Mouse (Mus musculus): ENCODE data around the gene Gm21983. TPM values are rescaled to one million over a fixed set of nuclear protein-coding genes. Genes with fewer than 3 reads are reported as not detected.

Gene Gm21983
- total and polyA plus RNA-seq, 3 experiments: 0.22 TPM; not detected in 2

DNA sequence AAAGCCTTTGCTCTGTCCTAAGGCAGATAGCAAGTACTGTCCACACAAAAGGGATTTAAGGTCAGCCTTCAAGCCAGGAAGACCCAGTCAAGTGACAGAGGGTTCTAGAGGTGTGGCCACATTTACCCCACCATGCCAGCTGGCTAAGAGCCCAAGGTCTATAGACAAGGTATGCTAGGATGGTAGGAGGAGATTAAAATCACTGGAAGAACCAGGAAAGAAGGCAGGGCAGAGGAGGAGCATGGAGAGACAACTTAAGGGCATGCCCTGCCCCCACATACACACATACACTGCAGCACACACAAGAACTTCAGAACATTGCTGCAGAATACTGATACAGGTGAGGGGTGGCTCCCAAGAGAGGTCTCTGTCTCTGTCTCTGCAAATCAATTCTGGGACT lies 61.2 kb downstream of the Gm21983 start, which contains the start of gene Cyp2f2:
Cyp2f2 (plus strand) TSS at position 234 of the 400 bp plus-strand sequence.
- no peak within 1 kb of the TSS for H3K4me3 ChIP-seq (ENCODE audit: control insufficient read depth in 1 of 2, insufficient read depth in 1 of 2, low read depth in 2 of 2, low read length in 2 of 2)
- no peak for TF ChIP-seq NELFE (IDR thresholded peaks at IDR 0.05; ENCODE audit: low read depth, low read length)
- no peak for TF ChIP-seq MAFK (IDR thresholded peaks at IDR 0.05; ENCODE audit: borderline replicate concordance, low read depth, low read length)
- TF ChIP-seq ZKSCAN1 (IDR thresholded peaks at IDR 0.05; ENCODE audit: low read depth, low read length): no peak
- no peak for TF ChIP-seq EP300 (IDR thresholded peaks at IDR 0.05; ENCODE audit: low read depth in 1 of 2, low read length in 2 of 2)
- TF ChIP-seq KAT2A (conservative IDR thresholded peaks at IDR 0.05; ENCODE audit: low read depth, low read length): no peak
- no peak for TF ChIP-seq USF2 (IDR thresholded peaks at IDR 0.05; ENCODE audit: borderline replicate concordance in 1 of 2, insufficient read depth in 1 of 2, low read depth in 1 of 2, low read length in 2 of 2)
- no peak for TF ChIP-seq USF1 (IDR thresholded peaks at IDR 0.05; ENCODE audit: low read depth, low read length)
- no peaks in the 10 kb centered on the region for H3K9me3 ChIP-seq (replicated peaks; ENCODE audit: insufficient read depth, low read length)
- H3K27me3 ChIP-seq (ENCODE audit: control insufficient read depth in 1 of 2, insufficient read depth in 2 of 2, low read length in 2 of 2): peaks cover 0 to 3% of the 10 kb centered on the region in 2 experiments; a peak in 2 of 4 replicates
- no peak within 1 kb of the TSS for H3K9ac ChIP-seq (ENCODE audit: control insufficient read depth, low read depth, low read length, poor library complexity, severe bottlenecking)
- H3K27ac ChIP-seq (ENCODE audit: control insufficient read depth, low read depth, low read length): no peak within 1 kb of the TSS
- H3K4me1 ChIP-seq (ENCODE audit: control insufficient read depth in 1 of 2, insufficient read depth in 2 of 2, low read length in 2 of 2): no peaks in the 10 kb centered on the region
- no peaks in the 10 kb centered on the region for H3K36me3 ChIP-seq (ENCODE audit: control insufficient read depth in 1 of 2, insufficient read depth in 2 of 2, low read length in 2 of 2)
- DNase-seq (ENCODE audit: low read depth, low spot score): no peak
- no peaks in the 10 kb centered on the region for H3K79me2 ChIP-seq (ENCODE audit: control insufficient read depth, insufficient read depth, low read length, poor library complexity)

Other genes with a start within 250 kb of the Gm21983 start
- gene Cyp2a22, start 241.7 kb downstream of the Gm21983 start, total RNA-seq (2012; rRNA removed): not detected in 2 replicates
- not detected for gene Cyp2a22, start 241.7 kb downstream of the Gm21983 start, polyA plus RNA-seq (2012; ENCODE audit: insufficient read depth in 1 of 2, insufficient read length in 2 of 2, low read depth in 1 of 2, low replicate concordance in 2 of 2, missing spikeins in 1 of 2)
- gene Cyp2a12, start 152.0 kb downstream of the Gm21983 start, total RNA-seq (2012; rRNA removed): not detected in 2 replicates
- gene Cyp2a12, start 152.0 kb downstream of the Gm21983 start, polyA plus RNA-seq (2012; ENCODE audit: insufficient read depth in 1 of 2, insufficient read length in 2 of 2, low read depth in 1 of 2, low replicate concordance in 2 of 2, missing spikeins in 1 of 2): not detected
- not detected in 2 replicates for gene Cyp2f2, start 61.2 kb downstream of the Gm21983 start, total RNA-seq (2012; rRNA removed)
- not detected for gene Cyp2f2, start 61.2 kb downstream of the Gm21983 start, polyA plus RNA-seq (2012; ENCODE audit: insufficient read depth in 1 of 2, insufficient read length in 2 of 2, low read depth in 1 of 2, low replicate concordance in 2 of 2, missing spikeins in 1 of 2)
- gene Cyp2t4, start 27.4 kb downstream of the Gm21983 start, total RNA-seq (2012; rRNA removed): not detected in 2 replicates
- under 1 TPM in 1 of 2 experiments, not detected in 1; 0.28 TPM for gene Cyp2t4, start 27.4 kb downstream of the Gm21983 start, polyA plus RNA-seq (2012; ENCODE audit: insufficient read depth in 1 of 2, insufficient read length in 2 of 2, low read depth in 1 of 2, low replicate concordance in 2 of 2, missing spikeins in 1 of 2)
- gene Egln2, start 14.3 kb downstream of the Gm21983 start, total RNA-seq (2012; rRNA removed): 61.8 and 69.5 TPM in 2 replicates
- 10 to 100 TPM in 1 of 2 experiments, not detected in 1; 80.1 TPM for gene Egln2, start 14.3 kb downstream of the Gm21983 start, polyA plus RNA-seq (2012; ENCODE audit: insufficient read depth in 1 of 2, insufficient read length in 2 of 2, low read depth in 1 of 2, low replicate concordance in 2 of 2, missing spikeins in 1 of 2)
- gene Rab4b, start 2.2 kb downstream of the Gm21983 start, total RNA-seq (2012; rRNA removed): 6.7 and 9.7 TPM in 2 replicates
- gene Rab4b, start 2.2 kb downstream of the Gm21983 start, polyA plus RNA-seq (2012; ENCODE audit: insufficient read depth in 1 of 2, insufficient read length in 2 of 2, low read depth in 1 of 2, low replicate concordance in 2 of 2, missing spikeins in 1 of 2): 10 to 100 TPM in 1 of 2 experiments, not detected in 1; 32.6 TPM
- gene Mia, start 71 bp upstream of the Gm21983 start, total RNA-seq (2012; rRNA removed): 2.0 and 2.1 TPM in 2 replicates
- 1 to 10 TPM in 1 of 2 experiments, not detected in 1; 2.8 TPM for gene Mia, start 71 bp upstream of the Gm21983 start, polyA plus RNA-seq (2012; ENCODE audit: insufficient read depth in 1 of 2, insufficient read length in 2 of 2, low read depth in 1 of 2, low replicate concordance in 2 of 2, missing spikeins in 1 of 2)
- gene BC024978, start 14.7 kb upstream of the Gm21983 start, total RNA-seq (2012; rRNA removed): 1.6 and 2.1 TPM in 2 replicates
- gene BC024978, start 14.7 kb upstream of the Gm21983 start, polyA plus RNA-seq (2012; ENCODE audit: insufficient read depth in 1 of 2, insufficient read length in 2 of 2, low read depth in 1 of 2, low replicate concordance in 2 of 2, missing spikeins in 1 of 2): 1 to 10 TPM in 1 of 2 experiments, not detected in 1; 7.1 TPM
- 128 and 139 TPM in 2 replicates for gene Snrpa, start 15.2 kb upstream of the Gm21983 start, total RNA-seq (2012; rRNA removed)
- gene Snrpa, start 15.2 kb upstream of the Gm21983 start, polyA plus RNA-seq (2012; ENCODE audit: insufficient read depth in 1 of 2, insufficient read length in 2 of 2, low read depth in 1 of 2, low replicate concordance in 2 of 2, missing spikeins in 1 of 2): 100 to 1,000 TPM in 1 of 2 experiments, not detected in 1; 310 TPM
- gene Itpkc, start 47.6 kb upstream of the Gm21983 start, total RNA-seq (2012; rRNA removed): 5.1 and 6.8 TPM in 2 replicates
- 1 to 10 TPM in 1 of 2 experiments, not detected in 1; 6.3 TPM for gene Itpkc, start 47.6 kb upstream of the Gm21983 start, polyA plus RNA-seq (2012; ENCODE audit: insufficient read depth in 1 of 2, insufficient read length in 2 of 2, low read depth in 1 of 2, low replicate concordance in 2 of 2, missing spikeins in 1 of 2)
- gene Coq8b, start 51.9 kb upstream of the Gm21983 start, total RNA-seq (2012; rRNA removed): 12.5 and 13.8 TPM in 2 replicates
- 10 to 100 TPM in 1 of 2 experiments, not detected in 1; 22.7 TPM for gene Coq8b, start 51.9 kb upstream of the Gm21983 start, polyA plus RNA-seq (2012; ENCODE audit: insufficient read depth in 1 of 2, insufficient read length in 2 of 2, low read depth in 1 of 2, low replicate concordance in 2 of 2, missing spikeins in 1 of 2)
- 2.2 and 3.6 TPM in 2 replicates for gene Numbl, start 77.3 kb upstream of the Gm21983 start, total RNA-seq (2012; rRNA removed)
- gene Numbl, start 77.3 kb upstream of the Gm21983 start, polyA plus RNA-seq (2012; ENCODE audit: insufficient read depth in 1 of 2, insufficient read length in 2 of 2, low read depth in 1 of 2, low replicate concordance in 2 of 2, missing spikeins in 1 of 2): 10 to 100 TPM in 1 of 2 experiments, not detected in 1; 10.6 TPM
- 2.2 and 2.9 TPM in 2 replicates for gene Ltbp4, start 156.6 kb upstream of the Gm21983 start, total RNA-seq (2012; rRNA removed)
- 10 to 100 TPM in 1 of 2 experiments, not detected in 1; 14.2 TPM for gene Ltbp4, start 156.6 kb upstream of the Gm21983 start, polyA plus RNA-seq (2012; ENCODE audit: insufficient read depth in 1 of 2, insufficient read length in 2 of 2, low read depth in 1 of 2, low replicate concordance in 2 of 2, missing spikeins in 1 of 2)
- gene Shkbp1, start 174.9 kb upstream of the Gm21983 start, total RNA-seq (2012; rRNA removed): 24.2 and 25.4 TPM in 2 replicates
- 10 to 100 TPM in 1 of 2 experiments, not detected in 1; 77.0 TPM for gene Shkbp1, start 174.9 kb upstream of the Gm21983 start, polyA plus RNA-seq (2012; ENCODE audit: insufficient read depth in 1 of 2, insufficient read length in 2 of 2, low read depth in 1 of 2, low replicate concordance in 2 of 2, missing spikeins in 1 of 2)
- 0.42 TPM in 1 of 2 replicates, not detected in the other for gene Gm20479, start 176.3 kb upstream of the Gm21983 start, total RNA-seq (2012; rRNA removed)
- 1 to 10 TPM in 1 of 2 experiments, not detected in 1; 2.7 TPM for gene Gm20479, start 176.3 kb upstream of the Gm21983 start, polyA plus RNA-seq (2012; ENCODE audit: insufficient read depth in 1 of 2, insufficient read length in 2 of 2, low read depth in 1 of 2, low replicate concordance in 2 of 2, missing spikeins in 1 of 2)